Mouse (Mus musculus): ENCODE measurements around the gene Cadm2. TPM values are rescaled to one million over a fixed set of nuclear protein-coding genes. Genes with fewer than 3 reads are reported as not detected.

Gene Cadm2
- 60.6 and 70.7 TPM in 2 replicates for polyA plus RNA-seq (2015; fragmentation: Nextera tagmentation; extraction: Ambion mirVana)

DNA sequence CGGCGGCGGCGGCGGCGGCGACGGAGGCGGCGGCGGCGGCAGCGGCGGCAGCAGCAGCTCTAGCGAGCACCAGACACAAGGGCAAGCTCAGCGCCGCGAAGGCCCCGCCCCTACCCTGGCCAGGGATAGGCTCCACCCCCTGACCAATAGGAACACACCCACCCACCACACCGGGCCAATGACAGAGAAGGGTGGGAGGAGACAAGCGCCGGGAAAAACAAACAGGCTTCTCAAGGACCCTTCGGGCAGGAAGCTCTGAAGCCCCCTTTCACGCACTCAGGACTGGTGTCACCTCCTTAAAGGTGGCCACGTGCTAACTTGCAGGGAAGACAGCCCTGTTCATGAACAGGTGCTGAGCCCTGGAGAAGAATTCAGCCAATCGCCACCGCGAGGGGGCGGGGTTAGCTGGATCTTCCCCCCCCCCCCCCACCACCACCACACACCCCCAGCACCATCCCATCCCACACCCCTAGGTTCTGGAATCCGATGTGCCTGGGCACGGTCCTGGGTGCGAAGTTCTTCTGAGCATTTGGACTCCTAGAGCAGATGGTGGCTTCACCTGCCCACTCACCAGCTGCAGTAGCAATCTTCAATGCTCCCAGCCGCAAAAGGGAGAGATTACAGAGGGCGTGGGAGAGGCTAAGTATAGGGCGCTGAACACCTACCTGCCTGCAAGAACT, at the start of gene Cadm2:
Cadm2 (minus strand) TSS at position 83 of the 680 bp plus-strand sequence.
- H3K9me3 ChIP-seq, result no peaks in the 10 kb centered on the region
- peak within 1 kb of the TSS; percentile 97 for H3K27ac ChIP-seq
- peak within 1 kb of the TSS; percentile 62 for H3K4me2 ChIP-seq
- H3K4me3 ChIP-seq, result peak within 1 kb of the TSS; percentile 86
- H3K27me3 ChIP-seq (replicated peaks), result no peaks in the 10 kb centered on the region
- peaks cover 7% of the 10 kb centered on the region for H3K4me1 ChIP-seq
- peak; percentile 99 for ATAC-seq (replicated peaks)
- peak within 1 kb of the TSS; percentile 84 for H3K9ac ChIP-seq
- no peaks in the 10 kb centered on the region for H3K36me3 ChIP-seq (replicated peaks)
- under 1% methylated on average over 26 of the region's 35 CpGs for WGBS

DNA sequence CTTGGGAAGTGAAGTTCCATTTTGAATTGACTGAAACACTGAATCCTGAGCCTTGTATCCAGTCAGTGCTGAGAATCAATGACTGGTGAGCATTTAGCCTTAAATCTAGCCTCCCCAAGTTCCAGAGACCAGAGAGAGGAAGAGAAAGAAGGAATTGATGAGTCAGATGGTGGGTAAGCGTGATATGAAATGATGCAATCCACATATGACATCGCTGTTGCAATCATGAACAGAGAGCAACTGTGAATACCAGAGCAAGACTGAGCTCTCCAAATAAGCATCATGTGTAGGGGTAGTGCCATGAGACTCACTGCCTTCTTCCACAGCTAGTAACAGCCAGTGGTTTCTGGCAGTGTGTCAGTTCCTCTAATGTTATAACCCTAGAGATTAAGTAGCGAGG, 26.2 kb upstream of the Cadm2 start:
- Histone ChIP-seq H3K36me3 (replicated peaks) (no peaks in the 10 kb centered on the region), H3K9me3 (no peaks in the 10 kb centered on the region), H3K27ac (no peak overlapping the region), H3K4me3 (no peak overlapping the region), H3K4me2 (no peak overlapping the region), H3K27me3 (replicated peaks) (no peaks in the 10 kb centered on the region), H3K9ac (no peak overlapping the region), H3K4me1 (no peaks in the 10 kb centered on the region)
- WGBS, result 93% methylated on average over 3 of the region's 3 CpGs
- no peak for ATAC-seq (replicated peaks)

DNA sequence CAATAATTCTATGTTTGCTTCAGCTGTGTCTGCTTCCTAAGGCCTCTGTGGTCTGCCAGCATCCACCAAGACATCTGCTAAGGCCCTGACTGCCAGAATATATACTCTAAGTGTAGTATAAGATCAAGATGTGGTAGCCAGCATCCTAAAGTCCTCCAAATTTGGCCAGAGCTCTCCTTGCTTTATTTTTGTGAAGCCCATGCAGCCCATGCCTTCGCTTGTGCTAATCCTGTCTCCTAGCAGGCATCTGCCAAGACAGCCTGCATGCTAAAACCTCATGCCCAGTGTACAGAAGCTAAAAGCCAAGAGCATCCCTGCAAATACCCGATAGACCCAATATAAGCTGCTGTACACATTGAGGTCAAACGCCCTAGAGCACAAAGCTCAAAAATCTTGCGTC, 22.9 kb upstream of the Cadm2 start:
- H3K4me1 ChIP-seq, result no peaks in the 10 kb centered on the region
- H3K4me2 ChIP-seq, result no peak overlapping the region
- H3K9ac ChIP-seq, result no peak overlapping the region
- no peak overlapping the region for H3K4me3 ChIP-seq
- H3K9me3 ChIP-seq, result no peaks in the 10 kb centered on the region
- H3K27me3 ChIP-seq (replicated peaks), result no peaks in the 10 kb centered on the region
- no peak for ATAC-seq (replicated peaks)
- no peaks in the 10 kb centered on the region for H3K36me3 ChIP-seq (replicated peaks)
- H3K27ac ChIP-seq, result no peak overlapping the region
- 89% methylated on average over 4 of the region's 4 CpGs for WGBS

DNA sequence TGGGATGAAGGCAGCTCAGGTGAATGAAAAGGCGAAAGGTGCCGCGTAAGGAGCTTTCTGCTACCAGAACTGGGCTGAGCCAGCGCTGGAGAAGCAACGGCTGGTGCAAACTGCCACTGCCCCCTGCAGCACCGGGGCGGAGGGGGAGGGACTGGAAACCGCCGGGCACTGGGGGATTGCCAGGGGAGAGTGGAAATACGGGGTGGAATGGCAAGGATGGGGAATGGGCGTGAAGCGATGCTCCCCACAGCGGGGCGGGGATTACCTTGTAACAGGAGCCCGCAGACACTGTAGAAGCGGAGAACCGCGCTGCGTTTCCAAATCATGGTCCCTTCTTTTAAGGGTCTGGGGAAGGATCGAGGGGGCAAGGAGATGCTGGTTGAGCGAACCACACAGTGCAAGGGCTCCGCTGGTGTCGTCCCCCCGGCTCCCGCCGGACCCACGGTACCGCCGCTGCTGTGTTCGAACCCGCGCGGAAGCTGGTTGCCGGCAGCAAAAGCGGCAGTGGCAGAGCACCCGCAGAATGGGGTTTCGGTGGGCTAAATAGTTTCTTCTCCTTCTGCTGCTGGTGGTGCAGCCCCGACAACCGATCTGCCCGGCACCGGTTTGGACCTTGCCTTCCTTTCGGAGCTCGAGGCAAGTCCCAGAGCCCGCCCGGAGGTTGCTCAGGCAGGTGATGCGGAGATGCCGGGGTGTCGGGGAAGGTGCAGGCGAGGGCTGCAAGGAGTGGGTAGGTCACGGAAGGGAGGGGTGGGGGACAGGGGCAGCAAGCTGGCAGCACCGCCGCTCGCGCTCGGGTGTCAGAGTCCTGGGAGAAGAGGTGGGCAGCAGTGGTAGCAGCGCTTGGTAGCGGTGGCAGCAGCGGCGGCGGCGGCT, 564 bp downstream of the Cadm2 start:
- under 1% methylated on average over 56 of the region's 61 CpGs for WGBS
- peak; percentile 76 for ATAC-seq (replicated peaks)

DNA sequence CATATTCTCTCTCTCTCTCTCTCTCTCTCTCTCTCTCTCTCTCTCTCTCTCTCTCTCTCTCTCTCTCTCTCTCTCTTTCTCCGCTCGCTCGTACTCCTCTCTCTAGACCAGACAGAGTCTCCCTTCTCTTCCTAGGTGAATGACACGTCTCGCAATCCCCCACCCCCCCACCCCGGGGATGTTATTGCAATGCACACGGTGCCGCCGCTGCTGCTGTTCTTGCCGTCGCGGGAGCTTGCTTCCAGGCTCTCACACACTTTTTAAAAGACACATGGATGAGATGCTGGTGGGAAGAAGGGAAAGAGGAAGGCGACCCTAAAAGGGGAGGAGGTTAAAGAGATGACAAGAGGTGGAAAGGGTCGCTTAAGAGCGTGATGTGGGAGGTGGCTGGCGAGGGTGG, 1.3 kb downstream of the Cadm2 start:
- 0% methylated on average over 16 of the region's 16 CpGs for WGBS
- Histone ChIP-seq H3K36me3 (replicated peaks) (no peaks in the 10 kb centered on the region), H3K27me3 (replicated peaks) (no peaks in the 10 kb centered on the region), H3K4me1 (peaks cover 7% of the 10 kb centered on the region), H3K27ac (peak overlapping the region; percentile 97), H3K9ac (peak overlapping the region; percentile 84), H3K4me3 (peak overlapping the region; percentile 86), H3K4me2 (peak overlapping the region; percentile 62), H3K9me3 (no peaks in the 10 kb centered on the region)
- 0 out of 2 replicates have a peak, but pooled peaks have one; percentile 19 for ATAC-seq (replicated peaks)

More for the DNA sequence above, 564 bp downstream of the Cadm2 start:
- no peaks in the 10 kb centered on the region for H3K36me3 ChIP-seq (replicated peaks)
- peak overlapping the region; percentile 84 for H3K9ac ChIP-seq
- no peaks in the 10 kb centered on the region for H3K9me3 ChIP-seq
- H3K4me1 ChIP-seq, result peaks cover 7% of the 10 kb centered on the region
- peak overlapping the region; percentile 86 for H3K4me3 ChIP-seq
- H3K27me3 ChIP-seq (replicated peaks), result no peaks in the 10 kb centered on the region
- H3K4me2 ChIP-seq, result peak overlapping the region; percentile 62
- peak overlapping the region; percentile 97 for H3K27ac ChIP-seq

DNA sequence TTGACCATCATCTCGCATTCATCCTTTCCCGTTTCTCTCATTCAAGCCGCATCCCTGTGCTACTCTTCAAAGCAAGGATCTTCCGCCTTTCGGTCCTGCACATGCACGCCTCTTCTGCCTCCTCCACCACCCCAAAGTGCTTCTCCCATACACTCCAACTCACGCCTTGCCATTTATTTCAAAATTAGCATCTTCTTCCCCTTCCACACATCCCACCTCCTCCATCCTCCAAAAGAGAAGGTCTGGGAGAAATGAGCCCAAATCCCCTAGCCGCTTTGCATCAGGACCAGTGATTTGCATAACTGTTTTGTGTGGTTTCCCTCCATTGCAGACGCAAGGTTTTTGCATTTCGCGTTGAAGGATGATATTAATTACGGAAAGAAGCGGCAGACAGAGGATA, 1.9 kb downstream of the Cadm2 start:
- Histone ChIP-seq H3K4me3 (peak overlapping the region; percentile 86), H3K9ac (peak overlapping the region; percentile 84), H3K27me3 (replicated peaks) (no peaks in the 10 kb centered on the region), H3K4me1 (peaks cover 7% of the 10 kb centered on the region), H3K4me2 (peak overlapping the region; percentile 62), H3K36me3 (replicated peaks) (no peaks in the 10 kb centered on the region), H3K27ac (peak overlapping the region; percentile 97), H3K9me3 (no peaks in the 10 kb centered on the region)
- WGBS, result 3% methylated on average over 13 of the region's 13 CpGs
- ATAC-seq (replicated peaks), result no peak

DNA sequence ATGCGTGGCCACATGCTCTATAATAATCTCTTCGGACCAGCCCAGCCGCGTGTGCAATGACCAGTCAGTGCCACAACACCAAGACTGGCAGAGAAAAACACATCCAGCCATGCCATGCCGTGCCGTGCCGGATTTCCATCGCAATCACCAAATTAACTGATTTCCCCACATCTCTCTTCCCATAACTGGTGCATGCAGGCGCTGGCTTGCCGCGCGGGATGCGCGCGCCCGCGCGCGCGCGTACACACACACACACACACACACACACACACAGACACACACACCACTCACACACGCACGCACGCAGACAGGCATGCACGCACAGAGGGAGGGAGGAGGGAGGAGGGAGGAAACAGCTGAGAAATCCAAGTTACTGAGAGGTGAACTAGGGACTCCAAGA, 2.9 kb downstream of the Cadm2 start:
- H3K27me3 ChIP-seq (replicated peaks), result no peaks in the 10 kb centered on the region
- peak overlapping the region; percentile 62 for H3K4me2 ChIP-seq
- H3K9me3 ChIP-seq, result no peaks in the 10 kb centered on the region
- peaks cover 7% of the 10 kb centered on the region for H3K4me1 ChIP-seq
- no peaks in the 10 kb centered on the region for H3K36me3 ChIP-seq (replicated peaks)
- ATAC-seq (replicated peaks), result peak; percentile 7; the same call in 1 of the 2 replicates
- H3K4me3 ChIP-seq, result peak overlapping the region; percentile 86
- WGBS, result under 1% methylated on average over 25 of the region's 25 CpGs
- peak overlapping the region; percentile 97 for H3K27ac ChIP-seq
- H3K9ac ChIP-seq, result peak overlapping the region; percentile 59

DNA sequence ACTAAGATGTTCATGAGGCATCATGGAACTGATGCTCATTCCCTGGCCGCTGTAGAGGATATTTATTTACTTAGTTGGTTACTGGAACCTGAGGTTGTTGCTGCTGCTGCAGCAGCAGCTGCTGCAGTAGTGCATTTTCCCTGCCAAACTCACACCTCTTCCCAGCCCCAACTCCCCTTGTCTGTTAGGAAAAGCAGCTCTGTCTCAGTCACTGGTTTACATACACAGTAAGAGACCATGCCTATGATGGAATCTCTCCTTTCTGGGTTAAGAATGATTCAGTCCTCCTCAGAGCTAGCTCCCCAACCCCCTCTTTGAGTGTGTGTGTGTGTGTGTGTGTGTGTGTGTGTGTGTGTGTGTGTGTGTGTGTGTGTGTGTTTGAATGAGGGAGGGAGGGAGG, 3.5 kb downstream of the Cadm2 start:
- Histone ChIP-seq H3K4me2 (peak overlapping the region; percentile 62), H3K4me1 (peaks cover 7% of the 10 kb centered on the region), H3K27ac (peak overlapping the region; percentile 97), H3K27me3 (replicated peaks) (no peaks in the 10 kb centered on the region), H3K4me3 (peak overlapping the region; percentile 86), H3K9me3 (no peaks in the 10 kb centered on the region), H3K9ac (peak overlapping the region; percentile 32; the same call in 1 of the 2 replicates), H3K36me3 (replicated peaks) (no peaks in the 10 kb centered on the region)
- 37% methylated on average over 1 of the region's 1 CpGs for WGBS
- no peak for ATAC-seq (replicated peaks)

DNA sequence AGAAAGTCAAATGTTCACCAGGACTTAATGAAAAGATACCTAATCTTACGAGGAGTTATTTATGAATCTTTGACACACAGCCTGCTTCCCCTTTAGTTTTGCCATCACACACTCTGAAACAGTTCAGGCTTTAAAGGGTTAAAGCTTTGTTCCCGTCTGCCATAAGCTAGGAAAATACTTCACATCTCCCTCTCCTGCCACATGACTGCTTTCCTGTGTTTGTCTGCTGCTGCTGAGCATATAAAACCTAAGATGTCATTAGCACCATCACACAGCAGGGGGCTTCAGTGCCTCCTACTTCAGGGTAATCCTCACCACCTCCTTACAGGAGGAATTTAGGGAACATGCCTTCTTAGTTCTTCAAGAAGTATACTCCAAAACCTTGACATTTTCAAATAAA, 6.8 kb downstream of the Cadm2 start:
- Histone ChIP-seq H3K9ac (no peak overlapping the region), H3K4me2 (no peak overlapping the region), H3K4me1 (peaks cover 23% of the 10 kb centered on the region), H3K27ac (no peak overlapping the region), H3K36me3 (replicated peaks) (no peaks in the 10 kb centered on the region), H3K4me3 (no peak overlapping the region), H3K9me3 (no peaks in the 10 kb centered on the region), H3K27me3 (replicated peaks) (no peaks in the 10 kb centered on the region)
- ATAC-seq (replicated peaks), result no peak
- 36% methylated on average over 2 of the region's 2 CpGs for WGBS

DNA sequence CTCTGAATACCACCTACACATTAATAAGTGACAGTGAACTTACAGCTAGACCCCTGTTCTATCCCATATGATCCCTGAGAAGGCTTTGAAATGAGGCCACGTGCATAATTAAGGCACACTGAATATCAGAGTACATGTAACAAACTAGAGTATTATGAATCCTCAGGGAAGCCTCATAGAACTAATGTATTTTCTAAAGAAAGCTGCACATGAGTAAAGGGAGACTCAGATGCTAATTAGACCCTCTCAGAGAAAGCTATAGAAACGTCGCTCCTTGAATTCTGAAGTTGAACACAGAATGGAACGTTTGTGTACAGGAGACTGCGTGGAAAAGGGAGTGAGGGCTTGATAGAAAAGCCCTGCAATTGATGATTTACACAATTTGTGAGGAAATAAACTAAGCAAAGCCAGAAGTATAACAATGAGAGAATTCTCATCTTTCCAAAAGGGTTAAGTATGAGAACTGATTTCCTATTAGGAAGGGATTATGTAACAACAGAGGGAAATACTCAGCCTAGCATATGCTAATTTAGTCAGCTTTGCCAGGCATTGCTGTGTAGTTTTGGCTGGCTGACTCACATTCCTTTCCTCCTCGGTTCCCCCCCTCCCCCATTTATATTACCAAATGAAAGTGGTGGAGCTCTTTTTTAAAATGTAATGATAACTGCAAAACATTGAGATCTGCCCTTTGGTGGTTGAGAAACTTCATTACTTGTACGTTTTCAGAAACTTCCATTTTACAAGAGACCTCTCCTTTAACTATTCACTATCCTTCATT, 9.6 kb downstream of the Cadm2 start:
- ATAC-seq (replicated peaks), result peak; percentile 85
- Histone ChIP-seq H3K4me2 (peak overlapping the region; percentile 39), H3K4me1 (peaks cover 18% of the 10 kb centered on the region), H3K36me3 (replicated peaks) (no peaks in the 10 kb centered on the region), H3K27me3 (replicated peaks) (no peaks in the 10 kb centered on the region), H3K9ac (no peak overlapping the region), H3K27ac (peak overlapping the region; percentile 66), H3K4me3 (0 out of 2 replicates have a peak overlapping the region, but pooled peaks have one; percentile 6), H3K9me3 (no peaks in the 10 kb centered on the region)
- 11% methylated on average over 7 of the region's 7 CpGs for WGBS

DNA sequence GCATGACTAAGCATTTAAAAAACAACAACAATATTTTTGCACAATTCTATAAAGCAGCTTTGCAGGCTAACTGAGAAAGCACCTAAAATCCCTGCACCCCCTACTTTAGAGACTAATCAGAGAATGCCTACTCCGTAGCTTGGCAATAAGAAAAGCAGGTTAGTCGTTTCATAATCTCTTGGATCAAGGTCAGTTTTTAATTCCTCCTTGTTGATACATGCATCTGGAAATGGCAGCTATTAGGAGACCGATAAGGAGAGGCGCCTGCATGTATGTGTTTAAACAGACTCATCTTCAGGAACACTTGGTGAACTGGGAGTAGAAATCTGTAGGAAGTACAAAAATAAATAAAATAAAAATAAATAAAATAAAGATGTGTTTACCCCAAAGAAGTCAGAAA, 11.6 kb downstream of the Cadm2 start:
- no peak for ATAC-seq (replicated peaks)
- H3K27me3 ChIP-seq (replicated peaks), result no peaks in the 10 kb centered on the region

DNA sequence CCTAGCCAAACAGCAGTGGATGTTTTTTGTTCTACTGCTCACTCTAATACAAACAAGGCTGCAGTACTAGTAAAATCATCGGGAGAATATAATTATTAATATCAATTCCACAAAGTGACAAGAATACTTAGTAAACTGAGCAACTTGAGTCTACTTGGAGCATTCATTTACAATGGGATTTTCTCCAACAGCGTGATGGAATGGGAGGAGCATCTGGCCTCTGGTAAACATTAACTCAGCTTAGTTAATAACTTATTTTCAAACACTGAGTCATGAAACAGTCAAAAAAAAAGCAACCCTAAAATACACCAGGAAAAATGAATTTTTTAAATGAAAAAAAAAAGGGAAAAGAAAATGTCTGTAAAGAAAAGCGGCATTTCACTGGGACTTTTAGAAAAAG, 12.2 kb downstream of the Cadm2 start:
- Histone ChIP-seq H3K27me3 (replicated peaks) (no peaks in the 10 kb centered on the region), H3K36me3 (replicated peaks) (no peaks in the 10 kb centered on the region), H3K4me1 (peaks cover 18% of the 10 kb centered on the region), H3K27ac (no peak overlapping the region), H3K4me3 (no peak overlapping the region), H3K9ac (no peak overlapping the region), H3K9me3 (no peaks in the 10 kb centered on the region), H3K4me2 (no peak overlapping the region)
- no peak for ATAC-seq (replicated peaks)
- 72% methylated on average over 3 of the region's 3 CpGs for WGBS

More for the DNA sequence above, 11.6 kb downstream of the Cadm2 start:
- Histone ChIP-seq H3K9ac (no peak overlapping the region), H3K36me3 (replicated peaks) (no peaks in the 10 kb centered on the region), H3K9me3 (no peaks in the 10 kb centered on the region), H3K4me2 (no peak overlapping the region), H3K4me1 (peaks cover 18% of the 10 kb centered on the region), H3K4me3 (no peak overlapping the region), H3K27ac (no peak overlapping the region)
- WGBS, result 59% methylated on average over 4 of the region's 4 CpGs

Measured in midbrain, embryonic 15.5 days (tissue).